Mouse (Mus musculus) forebrain, embryonic 11.5 days (tissue): ENCODE data around the gene Olfr1360. TPM values are rescaled to one million over a fixed set of nuclear protein-coding genes. Genes with fewer than 3 reads are reported as not detected.
A peak's percentile ranks its signal among the peaks of the same experiment; 100 is the strongest.
"Not testable (repeated sequence)": the region's sequence is repeated elsewhere in the genome, so short reads cannot be mapped to it uniquely, and the experiment has no call there.

Experiments
- ATAC-seq: fragments of 200-750 bp; cut with Nextera tagmentation; replicated peaks from 2 replicates; pipeline ENCODE4 v1.8.0; 2017; ENCODE audit warnings: moderate TSS enrichment; ENCODE audit not compliant: low FRiP score
- DNase-seq: peaks from one replicate; pipeline ENCODE4 v3.0.0-alpha.2; 2017; ENCODE audit warnings: low spot score
- H3K27ac ChIP-seq: fragments of 300-500 bp; sonication (generic); 2 replicates; pipeline ENCODE4 v1.5.1; 2014; ENCODE audit warnings: low read depth, low read length
- H3K27me3 ChIP-seq: fragments of 300-500 bp; sonication (generic); 2 replicates; pipeline ENCODE4 v1.6.1; 2014; ENCODE audit warnings: mild to moderate bottlenecking, low read length, mixed read lengths; ENCODE audit not compliant: control insufficient read depth, insufficient read depth
- H3K36me3 ChIP-seq: fragments of 300-500 bp; sonication (generic); 2 replicates; pipeline ENCODE4 v1.6.1; 2014; ENCODE audit warnings: mild to moderate bottlenecking, low read length, moderate library complexity, mixed read lengths; ENCODE audit not compliant: control insufficient read depth, insufficient read depth
- H3K4me1 ChIP-seq: fragments of 300-500 bp; sonication (generic); replicated peaks from 2 replicates; pipeline ENCODE4 v1.6.1; 2014; ENCODE audit warnings: low read length, mixed read lengths; ENCODE audit not compliant: control insufficient read depth, insufficient read depth
- H3K4me2 ChIP-seq: fragments of 300-500 bp; sonication (generic); 2 replicates; pipeline ENCODE4 v1.6.1; 2014; ENCODE audit warnings: low read depth, mild to moderate bottlenecking, low read length, moderate library complexity, mixed read lengths; ENCODE audit not compliant: severe bottlenecking
- H3K4me3 ChIP-seq: fragments of 300-500 bp; sonication (generic); 2 replicates; pipeline ENCODE4 v1.5.1; 2014; ENCODE audit warnings: low read depth, low read length
- H3K9ac ChIP-seq: fragments of 300-500 bp; sonication (generic); 2 replicates; pipeline ENCODE4 v1.6.1; 2014; ENCODE audit warnings: low read length
- H3K9me3 ChIP-seq: fragments of 300-500 bp; sonication (generic); 2 replicates; pipeline ENCODE4 v1.6.1; 2016; ENCODE audit warnings: low read length, mixed read lengths; ENCODE audit not compliant: control insufficient read depth
- WGBS: fragments of 180-500 bp; shearing (Covaris S2); extraction: QIAGEN DNeasy Blood & Tissue Kit; methylation state at CpG from one replicate; pipeline ENCODE4 v1.1.7; 2014; 5-methylcytosine and 5-hydroxymethylcytosine counted together
- polyA plus RNA-seq: library from polyadenylated mRNA; unstranded; fragments of >200 nt; fragmentation: Nextera tagmentation; extraction: Ambion mirVana; gene quantifications from 2 replicates; pipeline ENCODE4 v1.2.1, GENCODE M21; 2014

Gene Olfr1360
- polyA plus RNA-seq, 1 experiment from 2014 or later, result not detected

DNA sequence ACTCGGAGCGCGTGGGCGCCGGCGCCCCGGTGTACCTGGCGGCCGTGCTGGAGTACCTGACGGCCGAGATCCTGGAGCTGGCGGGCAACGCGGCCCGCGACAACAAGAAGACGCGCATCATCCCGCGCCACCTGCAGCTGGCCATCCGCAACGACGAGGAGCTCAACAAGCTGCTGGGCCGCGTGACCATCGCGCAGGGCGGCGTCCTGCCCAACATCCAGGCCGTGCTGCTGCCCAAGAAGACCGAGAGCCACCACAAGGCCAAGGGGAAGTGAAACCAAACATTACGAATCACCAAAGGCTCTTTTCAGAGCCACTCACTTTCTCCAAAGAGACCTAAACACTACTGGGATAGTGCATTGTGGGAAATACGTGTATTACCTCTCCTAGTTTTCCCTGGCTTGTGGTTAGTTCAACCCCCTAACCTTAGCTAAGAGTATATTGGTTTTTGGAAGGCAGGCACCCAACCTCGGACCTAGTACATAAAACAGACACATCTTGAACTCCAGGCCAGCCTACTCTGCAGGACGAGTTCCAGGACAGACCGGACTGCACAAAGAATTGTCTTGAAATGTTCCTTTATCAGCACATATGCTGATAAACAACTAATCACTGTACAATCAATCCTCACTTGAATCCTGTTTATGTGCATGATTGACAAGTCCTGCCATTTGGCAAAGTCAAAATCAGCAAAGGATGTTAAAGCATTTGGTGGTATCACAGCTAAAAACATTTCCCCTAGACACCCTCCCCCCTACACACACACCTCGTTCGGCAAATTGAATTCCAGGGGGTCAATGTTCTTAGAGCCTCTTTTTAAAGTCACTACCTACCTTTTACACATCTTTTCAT is 39.6 kb upstream of the Olfr1360 start:
- peak; percentile 70 for DNase-seq
- peak; percentile 13 for ATAC-seq
- not testable (repeated sequence) for H3K9me3 ChIP-seq, H3K36me3 ChIP-seq, H3K4me1 ChIP-seq, H3K27me3 ChIP-seq
- peak overlapping the region; percentile 79 for H3K9ac ChIP-seq
- H3K27ac ChIP-seq, result peak overlapping the region; percentile 98
- H3K4me2 ChIP-seq, result peak overlapping the region; percentile 84
- WGBS, result under 1% methylated on average over 9 of the region's 38 CpGs
- peak overlapping the region; percentile 44 for H3K4me3 ChIP-seq

GRCm38 (mm10) chr13:21715864-21716539 is 38.8 kb upstream of the Olfr1360 start, which contains the start of the genes Hist1h2bl and Hist1h2ai:
TSS of gene Hist1h2bl (minus strand) at chr13:21716143.
TSS of gene Hist1h2ai (plus strand) at chr13:21716422.
- peak within 1 kb of the TSS; percentile 44 for H3K4me3 ChIP-seq
- H3K27me3 ChIP-seq, H3K4me1 ChIP-seq, H3K36me3 ChIP-seq, H3K9me3 ChIP-seq: not testable (repeated sequence)
- peak within 1 kb of the TSS; percentile 79 for H3K9ac ChIP-seq
- H3K4me2 ChIP-seq, result peak within 1 kb of the TSS; percentile 84
- WGBS, result 0% methylated on average over 29 of the region's 50 CpGs
- ATAC-seq (peak; percentile 94), DNase-seq (peak; percentile 87)
- peak within 1 kb of the TSS; percentile 98 for H3K27ac ChIP-seq

DNA sequence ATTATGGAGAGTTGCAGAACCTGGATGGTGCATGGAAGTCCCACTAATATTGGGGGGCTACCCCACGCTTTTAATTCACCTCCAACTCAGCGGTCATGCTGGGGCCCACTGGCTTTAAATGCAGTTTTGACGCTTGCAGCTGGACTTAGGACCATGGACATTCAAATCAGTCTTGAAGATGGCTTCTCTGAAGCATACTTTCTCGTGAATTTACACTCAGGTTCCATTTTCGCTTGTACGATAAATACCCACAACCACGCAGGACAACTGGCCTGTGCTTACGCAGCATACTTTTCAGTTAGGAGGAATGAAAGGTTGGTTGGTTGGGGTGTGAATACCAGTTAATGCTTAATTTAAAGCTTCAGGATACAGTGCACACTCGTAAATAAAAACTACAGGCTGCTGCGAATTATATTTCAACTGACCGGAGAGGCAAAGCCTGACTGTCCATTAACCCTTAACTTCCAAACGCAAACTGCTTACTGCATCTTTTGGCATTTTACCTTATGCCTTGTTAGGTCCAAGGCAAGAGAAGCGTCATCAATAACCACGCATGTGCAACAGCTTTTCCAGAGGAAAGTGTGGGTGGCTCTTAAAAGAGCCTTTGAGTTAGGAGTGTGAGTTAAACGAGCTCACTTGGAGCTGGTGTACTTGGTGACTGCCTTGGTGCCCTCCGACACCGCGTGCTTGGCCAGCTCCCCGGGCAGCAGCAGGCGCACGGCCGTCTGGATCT is 38.1 kb upstream of the Olfr1360 start:
- Histone ChIP-seq H3K27me3 (no peaks in the 10 kb centered on the region), H3K9ac (peak overlapping the region; percentile 78), H3K27ac (peak overlapping the region; percentile 98), H3K4me2 (peak overlapping the region; percentile 63), H3K4me1 (no peaks in the 10 kb centered on the region; the same call in 1 of the 2 replicates), H3K4me3 (peak overlapping the region; percentile 44), H3K9me3 (no peaks in the 10 kb centered on the region), H3K36me3 (no peaks in the 10 kb centered on the region)
- DNase-seq (peak; percentile 66), ATAC-seq (no peak)
- 2% methylated on average over 21 of the region's 22 CpGs for WGBS

DNA sequence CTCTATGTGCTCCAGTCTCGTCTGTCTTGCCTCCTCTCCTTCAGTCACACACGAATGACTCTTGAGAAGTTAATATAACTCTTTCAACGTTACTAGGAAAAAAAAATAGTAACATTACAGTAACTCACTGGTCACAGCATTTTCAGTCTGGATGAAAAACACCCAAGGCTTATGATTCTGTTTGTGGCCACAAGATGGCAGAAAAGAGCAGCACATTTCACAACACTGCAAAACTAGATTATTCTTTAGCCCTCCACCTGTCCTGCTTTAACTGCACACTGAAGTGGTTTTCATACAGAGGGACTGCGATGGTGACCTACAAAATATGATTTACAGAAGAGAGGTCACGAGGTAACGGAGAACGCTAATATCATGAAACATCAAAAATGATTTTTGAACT is 37.5 kb upstream of the Olfr1360 start:
- WGBS, result 1% methylated on average over 7 of the region's 7 CpGs
- DNase-seq, result peak; percentile 63
- no peak for ATAC-seq
- peak overlapping the region; percentile 78 for H3K9ac ChIP-seq
- peak overlapping the region; percentile 63 for H3K4me2 ChIP-seq
- H3K36me3 ChIP-seq, result no peaks in the 10 kb centered on the region
- peak overlapping the region; percentile 44 for H3K4me3 ChIP-seq
- H3K9me3 ChIP-seq, result no peaks in the 10 kb centered on the region
- no peaks in the 10 kb centered on the region; the same call in 1 of the 2 replicates for H3K4me1 ChIP-seq
- H3K27ac ChIP-seq, result peak overlapping the region; percentile 98
- H3K27me3 ChIP-seq, result no peaks in the 10 kb centered on the region

DNA sequence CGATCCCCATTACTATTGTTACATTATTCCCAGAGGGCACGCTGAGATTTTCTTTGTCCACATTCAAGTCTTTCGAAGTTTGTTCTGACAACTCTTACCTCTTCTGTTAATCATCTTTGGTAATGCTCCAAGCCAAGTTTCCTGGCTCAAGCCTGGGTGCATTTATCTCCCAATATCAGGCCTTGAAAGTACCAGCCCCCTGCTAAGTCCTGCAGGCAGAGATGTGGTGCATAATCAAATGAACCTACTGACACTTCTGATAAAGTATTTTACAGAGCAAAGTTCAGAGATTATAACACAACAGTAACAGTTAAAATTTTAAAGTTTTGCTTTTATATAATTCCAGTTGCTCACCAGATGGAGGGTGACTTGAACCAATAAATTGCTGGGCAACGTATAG is 34.5 kb upstream of the Olfr1360 start:
- ATAC-seq, result no peak
- H3K27ac ChIP-seq, result no peak overlapping the region
- DNase-seq, result no peak
- H3K4me3 ChIP-seq, result peak overlapping the region; percentile 44; the same call in 1 of the 2 replicates
- no peaks in the 10 kb centered on the region; the same call in 1 of the 2 replicates for H3K4me1 ChIP-seq
- H3K9me3 ChIP-seq, result no peaks in the 10 kb centered on the region
- no peaks in the 10 kb centered on the region for H3K36me3 ChIP-seq
- WGBS, result 32% methylated on average over 4 of the region's 4 CpGs
- no peaks in the 10 kb centered on the region for H3K27me3 ChIP-seq
- H3K4me2 ChIP-seq, result peak overlapping the region; percentile 64; the same call in 1 of the 2 replicates
- peak overlapping the region; percentile 58 for H3K9ac ChIP-seq

DNA sequence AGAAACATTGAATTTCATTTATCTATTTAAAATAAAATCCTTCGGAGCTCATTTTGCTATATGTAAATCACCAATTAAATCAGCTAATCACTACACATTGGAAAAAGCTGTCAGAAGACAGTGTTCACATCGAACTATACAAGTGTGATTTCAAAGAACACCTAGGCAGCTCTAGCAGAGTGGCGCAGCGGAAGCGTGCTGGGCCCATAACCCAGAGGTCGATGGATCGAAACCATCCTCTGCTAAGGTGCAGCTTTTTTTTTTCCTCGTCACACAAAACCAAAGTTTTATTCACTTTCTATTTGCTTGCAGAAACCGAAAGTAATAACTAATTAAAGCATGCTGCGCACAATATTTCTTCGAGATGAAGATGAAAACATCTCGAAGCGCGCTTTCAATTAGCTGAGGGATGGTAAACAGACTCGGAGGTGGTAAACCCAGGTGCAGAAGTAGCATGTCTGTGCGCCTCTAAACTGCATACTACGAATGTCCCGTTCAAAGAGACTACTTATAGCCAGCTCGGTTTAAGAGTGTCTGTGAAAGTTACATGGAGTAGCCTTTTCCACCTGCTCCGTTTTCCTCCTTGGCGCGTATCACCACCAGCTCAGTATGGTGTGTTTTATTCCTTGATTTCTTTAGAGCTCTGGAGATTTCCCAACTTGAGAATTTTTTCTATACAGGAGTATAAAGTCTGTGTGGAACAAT is 33.8 kb upstream of the Olfr1360 start:
- H3K27me3 ChIP-seq, result no peaks in the 10 kb centered on the region
- no peaks in the 10 kb centered on the region for H3K36me3 ChIP-seq
- peak overlapping the region; percentile 58 for H3K9ac ChIP-seq
- peak overlapping the region; percentile 44 for H3K4me3 ChIP-seq
- 3% methylated on average over 22 of the region's 22 CpGs for WGBS
- H3K9me3 ChIP-seq, result no peaks in the 10 kb centered on the region
- no peaks in the 10 kb centered on the region; the same call in 1 of the 2 replicates for H3K4me1 ChIP-seq
- DNase-seq (peak; percentile 85), ATAC-seq (peak; percentile 81)
- H3K4me2 ChIP-seq, result peak overlapping the region; percentile 64
- H3K27ac ChIP-seq, result no peak overlapping the region

DNA sequence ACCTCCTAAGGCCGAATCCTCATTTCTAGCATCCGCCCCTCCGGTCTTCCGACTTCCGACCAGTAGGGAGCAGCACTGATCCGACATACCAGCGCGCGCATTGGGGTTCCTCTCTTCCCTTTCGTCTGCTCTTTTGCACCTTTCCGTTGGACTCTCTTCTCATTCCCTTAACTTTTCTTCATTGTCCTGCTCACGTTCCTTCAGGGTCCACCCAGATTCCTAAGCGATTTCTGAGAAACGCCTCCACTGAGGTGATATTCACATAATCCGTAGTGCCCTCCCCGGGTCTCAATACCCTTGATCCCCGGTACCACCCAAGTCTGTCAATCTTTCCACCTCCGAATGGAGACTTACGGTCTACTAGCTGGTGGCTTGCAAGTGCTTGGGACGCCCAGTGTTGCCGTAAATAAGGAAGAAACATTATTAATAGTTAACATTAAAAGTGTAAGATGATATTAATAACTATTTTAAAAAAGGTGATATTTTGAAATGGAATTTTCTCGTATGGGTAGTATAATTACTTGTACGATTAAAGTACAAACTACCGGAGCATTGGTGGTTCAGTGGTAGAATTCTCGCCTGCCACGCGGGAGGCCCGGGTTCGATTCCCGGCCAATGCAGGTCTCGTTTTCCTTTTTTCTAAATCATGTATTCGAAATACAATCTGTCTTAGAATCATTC is 33.0 kb upstream of the Olfr1360 start:
- peak overlapping the region; percentile 67 for H3K9ac ChIP-seq
- H3K4me1 ChIP-seq, result no peaks in the 10 kb centered on the region; the same call in 1 of the 2 replicates
- H3K4me3 ChIP-seq, result peak overlapping the region; percentile 56
- peak; percentile 78 for ATAC-seq
- DNase-seq, result peak; percentile 91
- no peaks in the 10 kb centered on the region for H3K27me3 ChIP-seq
- H3K36me3 ChIP-seq, result no peaks in the 10 kb centered on the region
- peak overlapping the region; percentile 72 for H3K27ac ChIP-seq
- H3K4me2 ChIP-seq, result peak overlapping the region; percentile 32; the same call in 1 of the 2 replicates
- no peaks in the 10 kb centered on the region for H3K9me3 ChIP-seq
- under 1% methylated on average over 32 of the region's 32 CpGs for WGBS
